Mouse (Mus musculus) brain, embryonic 18.5 days (tissue): ENCODE data around the gene Eogt.

Experiments used
- DNase-seq: peaks from one replicate; pipeline ENCODE4 v3.0.0-alpha.2; 2012; ENCODE audit warnings: low read depth, low spot score

The Eogt gene

GRCm38 (mm10) chr6:97106106-97106505, 42.9 kb downstream of the Eogt start:
- no peak for DNase-seq

GRCm38 (mm10) chr6:97104264-97104852, 44.6 kb downstream of the Eogt start:
- DNase-seq = no peak

- DNase-seq = no peak
Measured at GRCm38 (mm10) chr6:97101958-97102702, 46.9 kb downstream of the Eogt start.

- DNase-seq = no peak
Measured at GRCm38 (mm10) chr6:97101190-97101957, 47.6 kb downstream of the Eogt start.

- no peak for DNase-seq
Measured at GRCm38 (mm10) chr6:97082336-97082735, 66.6 kb downstream of the Eogt start.

- DNase-seq = no peak
Measured at GRCm38 (mm10) chr6:97080016-97080415, 69.0 kb downstream of the Eogt start.

- no peak for DNase-seq
Measured at GRCm38 (mm10) chr6:97060074-97060681, 88.8 kb downstream of the Eogt start, which contains the start of gene Fam19a4. Gene Fam19a4, minus strand, starts transcription at chr6:97060413.
